In the genomic region with DNA sequence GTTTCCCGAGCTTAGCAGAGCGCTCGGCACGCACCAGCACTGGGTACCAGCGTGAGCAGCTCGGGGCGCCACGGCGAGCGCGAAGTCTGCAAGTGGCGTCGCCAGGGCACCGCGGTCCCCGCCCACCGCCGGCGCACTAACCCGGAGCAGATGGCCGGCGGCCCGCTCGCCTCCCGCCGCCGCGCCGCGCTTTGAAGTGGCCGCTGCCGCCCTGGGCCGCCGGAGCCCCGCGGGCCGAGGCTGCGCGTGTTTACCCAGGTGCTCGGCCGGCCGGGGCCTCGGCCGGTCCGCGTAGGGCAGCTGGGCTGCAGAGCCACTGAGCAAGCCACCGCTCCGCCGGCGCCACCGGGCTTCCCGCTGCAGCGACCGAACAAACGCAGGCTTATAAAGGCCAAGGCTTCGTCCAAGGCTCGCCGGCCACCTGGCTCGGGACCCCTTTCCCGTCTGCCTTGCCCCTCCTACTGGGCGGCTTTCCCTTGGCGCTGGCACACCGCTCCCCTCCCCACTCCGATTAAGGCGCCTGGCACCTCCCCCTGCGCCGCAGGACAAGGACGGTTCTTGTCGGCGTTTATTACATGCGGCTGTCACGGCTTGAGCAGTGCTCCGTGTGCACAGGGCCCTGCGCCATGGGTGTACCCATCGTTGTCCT, we compare ENCODE assay signal across 8 mouse cellular contexts.
A peak's percentile ranks its signal among the peaks of the same experiment; 100 is the strongest.
DNase-seq lines count a peak whose midpoint lies in the region; ATAC-seq and TF ChIP-seq lines count a peak whose summit lies in the region.

No protein-coding gene starts in this region.

- under 1% methylated on average over 75 of the region's 75 CpGs for WGBS in heart, embryonic 13.5 days
- WGBS in liver, embryonic 14.5 days (ENCODE audit: insufficient replicate concordance) = under 1% methylated on average over 72 of the region's 75 CpGs
- under 1% methylated on average over 74 of the region's 75 CpGs for WGBS in neural tube, embryonic 12.5 days

- peaks cover 5% of the 10 kb centered on the region for H3K9me3 ChIP-seq in heart, embryonic 13.5 days
- no peaks in the 10 kb centered on the region for H3K9me3 ChIP-seq in liver, embryonic 14.5 days (ENCODE audit: control insufficient read depth, low read length)
- peaks cover 5% of the 10 kb centered on the region; the same call in 1 of the 2 replicates for H3K9me3 ChIP-seq in neural tube, embryonic 12.5 days

- no peak for TF ChIP-seq EP300 in liver, embryonic 14.5 days (IDR thresholded peaks at IDR 0.05; ENCODE audit: low read depth)

- H3K27me3 ChIP-seq in testis, adult 2 months (ENCODE audit: control insufficient read depth, insufficient read depth, low read length) = peaks cover 2% of the 10 kb centered on the region; the same call in 1 of the 2 replicates
- peaks cover 69% of the 10 kb centered on the region for H3K27me3 ChIP-seq in heart, embryonic 13.5 days (replicated peaks)
- H3K27me3 ChIP-seq in liver, embryonic 14.5 days (ENCODE audit: control insufficient read depth, insufficient read depth, low read length) = peaks cover 52% of the 10 kb centered on the region
- peaks cover 29% of the 10 kb centered on the region for H3K27me3 ChIP-seq in neural tube, embryonic 12.5 days (replicated peaks)

- ATAC-seq in heart, embryonic 13.5 days (ENCODE audit: extremely low read depth, insufficient number of reproducible peaks, low FRiP score, low TSS enrichment) = no peak
- ATAC-seq in liver, embryonic 14.5 days (ENCODE audit: insufficient read depth) = no peak
- peak; percentile 80 for ATAC-seq in neural tube, embryonic 12.5 days (ENCODE audit: low FRiP score, low read depth)

- TF ChIP-seq POLR2A in testis, adult 2 months (IDR thresholded peaks at IDR 0.05; ENCODE audit: control insufficient read depth, low read depth, low read length) = no peak

- H3K4me1 ChIP-seq in testis, adult 2 months (ENCODE audit: control insufficient read depth, insufficient read depth, low read length) = peaks cover 14% of the 10 kb centered on the region
- peaks cover 32% of the 10 kb centered on the region for H3K4me1 ChIP-seq in heart, embryonic 13.5 days
- no peaks in the 10 kb centered on the region for H3K4me1 ChIP-seq in liver, embryonic 14.5 days (replicated peaks; ENCODE audit: control insufficient read depth in 2 of 2, insufficient read depth in 2 of 2, low read length in 1 of 2)
- H3K4me1 ChIP-seq in neural tube, embryonic 12.5 days = peaks cover 43% of the 10 kb centered on the region

- peak overlapping the region; percentile 100 for H3K4me2 ChIP-seq in heart, embryonic 13.5 days
- H3K4me2 ChIP-seq in liver, embryonic 14.5 days (ENCODE audit: low read depth) = peak overlapping the region; percentile 43
- peak overlapping the region; percentile 93 for H3K4me2 ChIP-seq in neural tube, embryonic 12.5 days (replicated peaks)

- peak overlapping the region; percentile 59 for H3K4me3 ChIP-seq in testis, adult 2 months (ENCODE audit: control insufficient read depth, low read depth, low read length)
- peak overlapping the region; percentile 65 for H3K4me3 ChIP-seq in heart, embryonic 13.5 days
- peak overlapping the region; percentile 30 to 41 for H3K4me3 ChIP-seq in liver, embryonic 14.5 days (ENCODE audit: insufficient read depth in 1 of 2, low read depth in 2 of 2, low read length in 2 of 2)
- H3K4me3 ChIP-seq in neural tube, embryonic 12.5 days = peak overlapping the region; percentile 54

- no peak for DNase-seq in testis, postnatal 14 days (ENCODE audit: low spot score)
- peak; percentile 84 for DNase-seq in embryo, embryonic 9.5 days (ENCODE audit: extremely low spot score)
- peak; percentile 52 to 68 for DNase-seq in kidney, postnatal 25 days
- no peak for DNase-seq in liver, embryonic 14.5 days (ENCODE audit: low read depth in 3 of 3, low spot score in 3 of 3)
- DNase-seq in thymus, postnatal 36 days = peak; percentile 12 to 29

- peak overlapping the region; percentile 83 for H3K9ac ChIP-seq in heart, embryonic 13.5 days
- no peak overlapping the region for H3K9ac ChIP-seq in liver, embryonic 14.5 days (replicated peaks)
- H3K9ac ChIP-seq in neural tube, embryonic 12.5 days = peak overlapping the region; percentile 69

- H3K27ac ChIP-seq in testis, adult 2 months (ENCODE audit: control insufficient read depth, insufficient read depth, low read depth, low read length) = no peak overlapping the region
- H3K27ac ChIP-seq in heart, embryonic 13.5 days (replicated peaks) = no peak overlapping the region
- H3K27ac ChIP-seq in liver, embryonic 14.5 days = no peak overlapping the region
- peak overlapping the region; percentile 79 for H3K27ac ChIP-seq in neural tube, embryonic 12.5 days

- TF ChIP-seq CTCF in testis, adult 2 months (IDR thresholded peaks at IDR 0.05; ENCODE audit: control insufficient read depth, insufficient read depth, insufficient replicate concordance, low read depth, low read length) = no peak
- TF ChIP-seq CTCF in liver, embryonic 14.5 days (IDR thresholded peaks at IDR 0.05; ENCODE audit: low read depth) = no peak

- H3K36me3 ChIP-seq in testis, adult 2 months (ENCODE audit: control insufficient read depth, insufficient read depth, low read length) = no peaks in the 10 kb centered on the region
- H3K36me3 ChIP-seq in heart, embryonic 13.5 days = no peaks in the 10 kb centered on the region
- H3K36me3 ChIP-seq in liver, embryonic 14.5 days (replicated peaks; ENCODE audit: control insufficient read depth, insufficient read depth, low read depth) = no peaks in the 10 kb centered on the region
- H3K36me3 ChIP-seq in neural tube, embryonic 12.5 days = 0 out of 2 replicates have a peak, but pooled peaks cover 4% of the 10 kb centered on the region

Comparison
In these comparisons a context has a peak if more than half of its experiments do, and no peak if none do; other contexts are left out.
1. DNase-seq: peak in embryo, embryonic 9.5 days (single experiment), kidney, postnatal 25 days (2 of 2) and thymus, postnatal 36 days (2 of 2); none in testis, postnatal 14 days (single experiment) and liver, embryonic 14.5 days (0 of 3).
2. H3K4me2 ChIP-seq: peak in every context shown above with its lines; median percentile 100 in heart, embryonic 13.5 days; 93 in neural tube, embryonic 12.5 days; 43 in liver, embryonic 14.5 days.
3. Peak in every context shown above with its lines, with median percentiles within 50 percentile points of each other: H3K4me3 ChIP-seq.